Mouse (Mus musculus) C2C12 (cell line): Measurements from ENCODE around the gene Bco2. TPM values are rescaled to one million over a fixed set of nuclear protein-coding genes. Genes with fewer than 3 reads are reported as not detected.

Source experiments
- H3K27me3 ChIP-seq: one replicate; pipeline ENCODE4 v1.6.1; 2011; ENCODE audit not compliant: control insufficient read depth, insufficient read depth, insufficient read length
- H3K36me3 ChIP-seq: one replicate; pipeline ENCODE4 v1.6.1; 2011; ENCODE audit not compliant: control insufficient read depth, insufficient read depth
- H3K4me3 ChIP-seq: one replicate; pipeline ENCODE4 v1.5.1; 2011; ENCODE audit warnings: mild to moderate bottlenecking, control low read depth; ENCODE audit not compliant: poor library complexity, insufficient read depth, severe bottlenecking
- H3K79me2 ChIP-seq: one replicate; pipeline ENCODE4 v1.6.1; 2011; ENCODE audit not compliant: control insufficient read depth, insufficient read depth
- H3K79me3 ChIP-seq: one replicate; pipeline ENCODE4 v1.6.1; 2011; ENCODE audit warnings: low read depth, control low read depth
- H3ac ChIP-seq: one replicate; pipeline ENCODE3; 2011; ENCODE audit warnings: low read depth; ENCODE audit not compliant: control insufficient read depth, insufficient read length
- CEBPB ChIP-seq: IDR thresholded peaks from one replicate; pipeline ENCODE4 v1.6.1; 2011; ENCODE audit warnings: low read depth, mild to moderate bottlenecking, control low read depth, moderate library complexity
- CTCF ChIP-seq: IDR thresholded peaks from one replicate; pipeline ENCODE4 v1.5.1; 2011; ENCODE audit not compliant: control insufficient read depth, insufficient read depth, insufficient read length
- FOSL1 ChIP-seq: IDR thresholded peaks from one replicate; pipeline ENCODE4 v1.8.0; 2011; ENCODE audit warnings: mild to moderate bottlenecking, low read length; ENCODE audit not compliant: poor library complexity, insufficient read depth, severe bottlenecking
- MAX ChIP-seq: IDR thresholded peaks from one replicate; pipeline ENCODE4 v1.6.1; 2011; ENCODE audit warnings: mild to moderate bottlenecking, control low read depth
- MYOD1 ChIP-seq: IDR thresholded peaks from one replicate; pipeline ENCODE4 v1.6.1; 2011; ENCODE audit warnings: low read depth; ENCODE audit not compliant: control insufficient read depth, insufficient read length
- MYOG ChIP-seq: IDR thresholded peaks from one replicate; pipeline ENCODE4 v1.6.1; 2011; ENCODE audit not compliant: control insufficient read depth, insufficient read length; ENCODE audit errors: extremely low read depth
- USF1 ChIP-seq: IDR thresholded peaks from one replicate; pipeline ENCODE4 v1.6.1; 2011; ENCODE audit warnings: low read depth, mild to moderate bottlenecking, control low read depth, moderate library complexity
- polyA plus RNA-seq: library from polyadenylated mRNA; unstranded; fragments of >200 nt; fragmentation: generic; extraction: Trizol; gene quantifications from one replicate; pipeline ENCODE4 v1.2.1, GENCODE M21; 2012; ENCODE audit warnings: missing spikeins

Bco2 gene
- polyA plus RNA-seq, 1 experiment: 0.02 TPM

DNA sequence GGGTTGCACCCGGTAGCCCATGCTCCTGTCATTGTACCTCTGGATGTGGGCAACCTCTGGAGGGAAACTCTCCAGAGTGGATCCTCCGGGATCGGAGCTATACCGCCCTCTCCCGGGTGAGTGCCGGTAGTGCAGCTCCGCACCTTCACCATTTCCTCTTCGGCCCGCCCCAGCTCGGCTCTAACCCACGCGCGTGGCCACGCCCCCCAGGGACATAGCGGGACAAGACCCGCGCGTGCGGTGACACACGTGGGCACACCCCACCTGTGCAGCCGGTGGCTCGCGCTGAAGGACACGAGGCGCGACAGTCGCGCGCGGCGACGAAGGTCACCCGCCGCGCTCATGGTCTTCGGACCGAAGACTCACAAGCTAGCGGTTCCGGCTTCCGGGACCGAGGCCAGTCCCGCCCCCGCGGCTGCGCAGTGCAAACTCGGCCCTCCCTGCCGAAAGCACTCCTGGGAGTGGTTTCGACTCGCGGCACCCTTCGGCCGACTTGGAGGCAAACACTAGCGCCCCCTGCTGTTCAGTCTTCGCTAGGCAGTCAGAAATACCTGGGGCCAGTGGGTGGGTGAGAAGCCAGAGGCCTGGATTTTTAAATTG, 26.6 kb downstream of the Bco2 start, which contains the start of gene Pts:
TSS of gene Pts (minus strand) at position 432 of the 600 bp plus-strand sequence.
- H3ac ChIP-seq: peak within 1 kb of the TSS; percentile 97
- H3K4me3 ChIP-seq: peak within 1 kb of the TSS; percentile 39
- H3K27me3 ChIP-seq: no peaks in the 10 kb centered on the region
- TF ChIP-seq MAX (peak; percentile 65), USF1 (no peak), CTCF (peak; percentile 84)
- no peaks in the 10 kb centered on the region for H3K79me3 ChIP-seq
- no peaks in the 10 kb centered on the region for H3K36me3 ChIP-seq
- peaks cover 11% of the 10 kb centered on the region for H3K79me2 ChIP-seq

DNA sequence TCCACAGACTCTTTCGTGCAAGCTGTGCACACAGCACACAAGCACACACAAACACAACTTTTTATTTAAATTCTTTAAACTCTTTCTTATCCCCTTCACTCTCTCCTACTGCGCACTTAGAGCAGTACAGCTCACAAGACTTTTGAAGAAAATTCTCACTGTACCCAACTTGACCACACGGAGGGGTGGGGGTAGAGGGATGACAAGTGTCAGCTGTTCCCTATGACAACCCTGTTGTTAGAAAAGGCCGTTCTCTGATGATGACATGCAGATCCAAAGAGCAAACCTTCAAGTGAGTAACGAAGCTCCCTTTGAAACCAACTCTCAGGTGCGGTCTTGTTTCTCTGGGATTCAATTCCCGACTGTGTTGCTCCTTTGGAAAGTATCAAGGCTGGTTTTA, 27.1 kb downstream of the Bco2 start:
- Histone ChIP-seq H3K27me3 (no peaks in the 10 kb centered on the region), H3K79me3 (no peaks in the 10 kb centered on the region), H3K4me3 (peak overlapping the region; percentile 39), H3K79me2 (peaks cover 11% of the 10 kb centered on the region), H3ac (peak overlapping the region; percentile 2), H3K36me3 (no peaks in the 10 kb centered on the region)
- no peak for TF ChIP-seq CEBPB
- TF ChIP-seq FOSL1: no peak
- TF ChIP-seq MYOG: no peak
- no peak for TF ChIP-seq USF1
- no peak for TF ChIP-seq MYOD1
- TF ChIP-seq MAX: no peak
- TF ChIP-seq CTCF: no peak

DNA sequence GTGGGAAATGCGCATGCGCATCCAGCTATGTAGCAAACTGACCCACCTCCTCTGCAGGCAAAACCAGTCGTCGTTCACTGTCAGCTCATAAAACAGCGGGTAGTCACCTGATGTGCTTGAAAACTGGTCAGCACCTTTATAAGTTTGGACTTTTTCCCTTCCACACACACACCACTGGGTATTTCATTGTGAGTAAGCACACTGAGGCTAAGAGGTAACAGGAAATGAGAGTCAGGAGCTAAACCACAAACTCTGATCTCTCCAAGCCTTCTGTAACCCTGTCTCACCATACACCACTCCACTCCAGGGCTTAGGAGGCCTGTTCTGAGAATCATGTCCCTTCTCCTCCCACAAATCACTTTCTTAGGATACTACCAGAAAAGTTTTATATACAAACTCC, 29.4 kb downstream of the Bco2 start:
- H3K27me3 ChIP-seq: no peaks in the 10 kb centered on the region
- H3K79me2 ChIP-seq: peaks cover 11% of the 10 kb centered on the region
- no peak overlapping the region for H3ac ChIP-seq
- no peaks in the 10 kb centered on the region for H3K79me3 ChIP-seq
- no peak overlapping the region for H3K4me3 ChIP-seq
- H3K36me3 ChIP-seq: no peaks in the 10 kb centered on the region
- TF ChIP-seq CEBPB (no peak), CTCF (no peak), MYOD1 (no peak), MAX (no peak), FOSL1 (no peak), MYOG (no peak), USF1 (no peak)

DNA sequence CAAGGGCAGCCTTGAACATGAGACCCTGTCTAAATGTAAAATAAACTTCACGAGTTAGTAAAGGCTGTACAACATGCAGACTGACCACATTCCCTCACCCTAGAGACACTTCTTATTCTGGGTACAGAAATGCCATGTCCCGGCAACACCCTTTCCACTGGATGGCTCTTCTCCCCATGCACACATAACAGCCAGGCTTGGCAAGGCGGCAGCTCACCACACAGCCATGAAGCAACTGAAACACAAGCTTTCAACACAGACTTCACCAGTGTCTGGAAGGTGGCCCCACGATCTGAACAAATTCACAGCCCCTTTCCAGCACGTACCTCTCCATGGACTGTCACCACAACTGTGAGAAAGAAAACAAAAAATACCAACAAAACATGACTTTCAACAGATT, 30.0 kb downstream of the Bco2 start:
- TF ChIP-seq FOSL1: no peak
- H3K79me3 ChIP-seq: no peaks in the 10 kb centered on the region
- H3ac ChIP-seq: no peak overlapping the region
- peaks cover 11% of the 10 kb centered on the region for H3K79me2 ChIP-seq
- H3K36me3 ChIP-seq: no peaks in the 10 kb centered on the region
- H3K27me3 ChIP-seq: no peaks in the 10 kb centered on the region
- no peak overlapping the region for H3K4me3 ChIP-seq

DNA sequence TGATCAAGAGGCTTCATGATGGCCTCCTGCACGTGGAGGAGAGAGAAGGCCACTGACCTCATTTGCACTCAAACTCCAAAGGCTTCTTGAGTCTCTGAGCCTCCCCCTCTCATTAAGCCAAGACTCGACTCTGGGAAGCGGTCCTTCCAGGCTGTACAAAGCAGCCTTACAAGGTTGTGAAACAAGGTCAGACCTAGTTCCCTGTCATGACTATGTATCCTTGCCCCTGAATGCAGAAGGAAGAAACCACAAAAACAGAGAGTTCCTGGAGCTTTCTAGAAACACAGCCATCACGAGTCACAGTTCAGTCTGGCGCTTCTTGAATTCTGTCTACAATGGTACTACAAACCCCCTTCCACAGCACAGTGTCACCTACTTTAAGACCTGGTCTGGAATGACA, 32.4 kb downstream of the Bco2 start:
- Histone ChIP-seq H3ac (no peak overlapping the region), H3K79me2 (peaks cover 7% of the 10 kb centered on the region), H3K79me3 (no peaks in the 10 kb centered on the region), H3K36me3 (no peaks in the 10 kb centered on the region), H3K4me3 (no peak overlapping the region), H3K27me3 (no peaks in the 10 kb centered on the region)
- TF ChIP-seq MYOG: no peak
- TF ChIP-seq CTCF: no peak
- no peak for TF ChIP-seq FOSL1
- TF ChIP-seq MAX: no peak
- no peak for TF ChIP-seq USF1
- no peak for TF ChIP-seq MYOD1
- no peak for TF ChIP-seq CEBPB

DNA sequence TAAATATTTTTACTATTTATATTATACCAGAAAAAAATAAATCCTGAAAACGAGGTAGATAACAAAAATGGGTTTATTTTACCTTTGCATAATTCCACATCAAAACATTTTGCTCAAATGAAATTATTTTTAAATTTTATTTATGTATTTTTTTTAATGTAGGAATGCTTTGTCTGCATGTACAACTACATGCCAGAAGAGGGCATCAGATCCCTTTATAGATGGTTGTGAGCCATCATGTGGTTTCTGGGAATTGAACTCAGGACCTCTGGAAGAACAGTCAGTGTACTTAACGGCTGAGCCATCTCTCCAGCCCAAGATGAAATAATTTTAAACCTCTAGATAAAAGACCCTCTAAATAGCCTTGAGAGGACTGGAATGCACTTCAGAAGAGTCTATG, 33.4 kb downstream of the Bco2 start:
- H3K36me3 ChIP-seq: no peaks in the 10 kb centered on the region
- no peak overlapping the region for H3ac ChIP-seq
- no peak for TF ChIP-seq FOSL1
- TF ChIP-seq CTCF: no peak
- TF ChIP-seq CEBPB: no peak
- TF ChIP-seq USF1: no peak
- TF ChIP-seq MYOD1: no peak
- TF ChIP-seq MAX: no peak
- TF ChIP-seq MYOG: no peak
- H3K27me3 ChIP-seq: no peaks in the 10 kb centered on the region
- H3K4me3 ChIP-seq: no peak overlapping the region
- H3K79me3 ChIP-seq: no peaks in the 10 kb centered on the region
- no peaks in the 10 kb centered on the region for H3K79me2 ChIP-seq

DNA sequence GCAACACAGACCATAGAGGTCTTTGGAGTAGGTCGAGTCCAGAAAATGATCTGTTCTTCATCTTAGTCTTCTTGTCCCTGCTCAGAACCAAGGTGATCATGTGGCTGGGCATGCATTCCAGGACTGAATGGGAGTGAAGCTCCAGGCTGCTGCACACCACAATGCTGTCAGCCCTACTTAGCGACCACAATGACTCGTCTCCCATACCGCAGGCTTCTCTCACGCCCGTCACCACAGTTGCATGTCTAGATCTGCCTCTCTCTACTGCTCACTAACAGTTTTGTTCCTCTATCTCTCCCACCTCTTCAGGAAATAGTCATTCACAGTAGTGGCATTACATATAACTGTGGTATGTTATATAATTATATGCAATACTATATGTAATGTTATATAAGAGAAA, 34.2 kb downstream of the Bco2 start:
- TF ChIP-seq USF1 (no peak), CEBPB (no peak), FOSL1 (no peak), MAX (no peak), MYOG (no peak)
- H3K36me3 ChIP-seq: no peaks in the 10 kb centered on the region
- H3K79me2 ChIP-seq: no peaks in the 10 kb centered on the region

More for the DNA sequence above, 34.2 kb downstream of the Bco2 start:
- Histone ChIP-seq H3ac (no peak overlapping the region), H3K4me3 (no peak overlapping the region), H3K79me3 (no peaks in the 10 kb centered on the region), H3K27me3 (no peaks in the 10 kb centered on the region)
